Mouse (Mus musculus) bone marrow, adult 2 months (tissue): ENCODE data around the gene Tead2.

Experiments
- CTCF ChIP-seq: fragments of 200-500 bp; IDR thresholded peaks from 2 replicates; pipeline ENCODE4 v1.5.1; 2011; ENCODE audit warnings: low read length, control low read depth; ENCODE audit not compliant: control insufficient read depth, insufficient read depth
- POLR2A ChIP-seq: fragments of 200-500 bp; IDR thresholded peaks from 2 replicates; pipeline ENCODE4 v1.6.1; 2011; ENCODE audit warnings: low read depth, mild to moderate bottlenecking, control low read depth, low read length, borderline replicate concordance; ENCODE audit not compliant: control insufficient read depth

- no peak for TF ChIP-seq CTCF
- TF ChIP-seq POLR2A = no peak
Measured at GRCm38 (mm10) chr7:45176356-45176755, 39.2 kb upstream of the Tead2 start.
